Mouse (Mus musculus) midbrain, embryonic 16.5 days (tissue): ENCODE measurements around the gene Klf15. TPM values are rescaled to one million over a fixed set of nuclear protein-coding genes. Genes with fewer than 3 reads are reported as not detected.

Experiments
- ATAC-seq: fragments of 200-750 bp; cut with Nextera tagmentation; 2 replicates; pipeline ENCODE4 v1.8.0; 2017; ENCODE audit warnings: moderate TSS enrichment
- H3K27ac ChIP-seq: fragments of 300-500 bp; sonication (generic); 2 replicates; pipeline ENCODE4 v1.5.1; 2014; ENCODE audit warnings: mild to moderate bottlenecking, low read length, mixed read lengths
- H3K27me3 ChIP-seq: fragments of 300-500 bp; sonication (generic); 2 replicates; pipeline ENCODE4 v1.6.1; 2014; ENCODE audit warnings: low read depth, low read length, mixed read lengths; ENCODE audit not compliant: control insufficient read depth, insufficient read depth
- H3K36me3 ChIP-seq: fragments of 300-500 bp; sonication (generic); 2 replicates; pipeline ENCODE4 v1.6.1; 2014; ENCODE audit warnings: mild to moderate bottlenecking, low read length, moderate library complexity, mixed read lengths; ENCODE audit not compliant: control insufficient read depth, insufficient read depth
- H3K4me1 ChIP-seq: fragments of 300-500 bp; sonication (generic); 2 replicates; pipeline ENCODE4 v1.6.1; 2014; ENCODE audit warnings: mild to moderate bottlenecking, low read length, mixed read lengths; ENCODE audit not compliant: control insufficient read depth, insufficient read depth
- H3K4me2 ChIP-seq: fragments of 300-500 bp; sonication (generic); 2 replicates; pipeline ENCODE4 v1.6.1; 2014; ENCODE audit warnings: mild to moderate bottlenecking, low read length, mixed read lengths
- H3K4me3 ChIP-seq: fragments of 300-500 bp; sonication (generic); 2 replicates; pipeline ENCODE4 v1.5.1; 2014; ENCODE audit warnings: low read depth, mild to moderate bottlenecking, low read length, moderate library complexity, mixed read lengths
- H3K9ac ChIP-seq: fragments of 300-500 bp; sonication (generic); 2 replicates; pipeline ENCODE4 v1.6.1; 2014; ENCODE audit warnings: low read depth, low read length, mixed read lengths
- H3K9me3 ChIP-seq: fragments of 300-500 bp; sonication (generic); replicated peaks from 2 replicates; pipeline ENCODE4 v1.6.1; 2014; ENCODE audit warnings: mild to moderate bottlenecking, low read length, mixed read lengths; ENCODE audit not compliant: control insufficient read depth, poor library complexity, severe bottlenecking
- WGBS: fragments of 180-500 bp; shearing (Covaris S2); extraction: QIAGEN DNeasy Blood & Tissue Kit; methylation state at CpG from one replicate; pipeline ENCODE4 v1.1.7; 2014; 5-methylcytosine and 5-hydroxymethylcytosine counted together
- polyA plus RNA-seq: library from polyadenylated mRNA; unstranded; fragments of >200 nt; fragmentation: Nextera tagmentation; extraction: Ambion mirVana; gene quantifications from 2 replicates; pipeline ENCODE4 v1.2.1, GENCODE M21; 2015

Gene Klf15
- 12.6 and 17.5 TPM in 2 replicates for polyA plus RNA-seq

- H3K4me1 ChIP-seq, result peaks cover 10% of the 10 kb centered on the region
- peak within 1 kb of the TSS; percentile 70 for H3K9ac ChIP-seq
- H3K4me3 ChIP-seq, result peak within 1 kb of the TSS; percentile 74
- WGBS, result under 1% methylated on average over 70 of the region's 70 CpGs
- peak; percentile 75 for ATAC-seq
- H3K36me3 ChIP-seq, result no peaks in the 10 kb centered on the region
- H3K27me3 ChIP-seq, result peaks cover 9% of the 10 kb centered on the region; the same call in 1 of the 2 replicates
- H3K4me2 ChIP-seq, result peak within 1 kb of the TSS; percentile 97
- peak within 1 kb of the TSS; percentile 70 for H3K27ac ChIP-seq
- H3K9me3 ChIP-seq, result no peaks in the 10 kb centered on the region
These were observed at the start of gene Klf15 for GRCm38 (mm10) chr6:90462181-90462706. Gene Klf15 (plus strand): TSS chr6:90462576.

- peak; percentile 90 for ATAC-seq
- Histone ChIP-seq H3K9ac (peak overlapping the region; percentile 31; the same call in 1 of the 2 replicates), H3K36me3 (no peaks in the 10 kb centered on the region), H3K4me3 (peak overlapping the region; percentile 21), H3K4me1 (peaks cover 3% of the 10 kb centered on the region; the same call in 1 of the 2 replicates), H3K4me2 (peak overlapping the region; percentile 53), H3K9me3 (no peaks in the 10 kb centered on the region), H3K27ac (peak overlapping the region; percentile 61), H3K27me3 (no peaks in the 10 kb centered on the region)
- 2% methylated on average over 14 of the region's 14 CpGs for WGBS
These were observed 39.8 kb upstream of the Klf15 start for GRCm38 (mm10) chr6:90422565-90422964.

GRCm38 (mm10) chr6:90425361-90425760, 37.0 kb upstream of the Klf15 start:
- no peaks in the 10 kb centered on the region for H3K36me3 ChIP-seq
- ATAC-seq, result no peak
- H3K4me3 ChIP-seq, result no peak overlapping the region
- no peak overlapping the region for H3K4me2 ChIP-seq
- peaks cover 7% of the 10 kb centered on the region for H3K4me1 ChIP-seq
- H3K27ac ChIP-seq, result no peak overlapping the region
- H3K9ac ChIP-seq, result no peak overlapping the region
- H3K9me3 ChIP-seq, result no peaks in the 10 kb centered on the region
- no peaks in the 10 kb centered on the region for H3K27me3 ChIP-seq
- 83% methylated on average over 3 of the region's 3 CpGs for WGBS

- Histone ChIP-seq H3K9me3 (no peaks in the 10 kb centered on the region), H3K4me1 (peaks cover 7% of the 10 kb centered on the region), H3K4me2 (no peak overlapping the region), H3K36me3 (no peaks in the 10 kb centered on the region), H3K4me3 (no peak overlapping the region), H3K9ac (no peak overlapping the region), H3K27ac (no peak overlapping the region), H3K27me3 (no peaks in the 10 kb centered on the region)
- ATAC-seq, result no peak
- 90% methylated on average over 4 of the region's 4 CpGs for WGBS
These were observed 36.4 kb upstream of the Klf15 start for GRCm38 (mm10) chr6:90426003-90426402.

- Histone ChIP-seq H3K4me3 (peak within 1 kb of the TSS; percentile 37), H3K4me1 (peaks cover 4% of the 10 kb centered on the region; the same call in 1 of the 2 replicates), H3K36me3 (no peaks in the 10 kb centered on the region), H3K27ac (peak within 1 kb of the TSS; percentile 51), H3K4me2 (peak within 1 kb of the TSS; percentile 68), H3K9me3 (no peaks in the 10 kb centered on the region), H3K9ac (peak within 1 kb of the TSS; percentile 57), H3K27me3 (no peaks in the 10 kb centered on the region)
- under 1% methylated on average over 31 of the region's 31 CpGs for WGBS
- ATAC-seq, result peak; percentile 90
These were observed 33.9 kb upstream of the Klf15 start, which contains the start of gene Cfap100 for GRCm38 (mm10) chr6:90428380-90428974. Gene Cfap100 (minus strand): TSS chr6:90428797.

GRCm38 (mm10) chr6:90429911-90430310, 32.5 kb upstream of the Klf15 start:
- no peaks in the 10 kb centered on the region for H3K27me3 ChIP-seq
- no peaks in the 10 kb centered on the region for H3K36me3 ChIP-seq
- no peak overlapping the region for H3K4me3 ChIP-seq
- no peak overlapping the region for H3K27ac ChIP-seq
- no peak for ATAC-seq
- no peak overlapping the region for H3K9ac ChIP-seq
- H3K9me3 ChIP-seq, result no peaks in the 10 kb centered on the region
- WGBS, result 53% methylated on average over 14 of the region's 14 CpGs
- H3K4me1 ChIP-seq, result peaks cover 4% of the 10 kb centered on the region; the same call in 1 of the 2 replicates
- H3K4me2 ChIP-seq, result no peak overlapping the region

- Histone ChIP-seq H3K27me3 (no peaks in the 10 kb centered on the region), H3K36me3 (no peaks in the 10 kb centered on the region), H3K4me1 (peaks cover 4% of the 10 kb centered on the region; the same call in 1 of the 2 replicates), H3K27ac (no peak overlapping the region), H3K4me3 (no peak overlapping the region), H3K9me3 (no peaks in the 10 kb centered on the region), H3K4me2 (no peak overlapping the region), H3K9ac (no peak overlapping the region)
- 58% methylated on average over 2 of the region's 2 CpGs for WGBS
- no peak for ATAC-seq
These were observed 30.9 kb upstream of the Klf15 start for GRCm38 (mm10) chr6:90431487-90431886.

GRCm38 (mm10) chr6:90434687-90435086, 27.7 kb upstream of the Klf15 start:
- H3K4me1 ChIP-seq, result no peaks in the 10 kb centered on the region
- no peaks in the 10 kb centered on the region for H3K36me3 ChIP-seq
- no peaks in the 10 kb centered on the region for H3K9me3 ChIP-seq
- WGBS, result 74% methylated on average over 3 of the region's 3 CpGs
- H3K4me3 ChIP-seq, result no peak overlapping the region
- H3K27me3 ChIP-seq, result no peaks in the 10 kb centered on the region
- no peak overlapping the region for H3K27ac ChIP-seq
- peak; percentile 61; the same call in 1 of the 2 replicates for ATAC-seq
- H3K9ac ChIP-seq, result no peak overlapping the region
- H3K4me2 ChIP-seq, result no peak overlapping the region

- no peak overlapping the region for H3K9ac ChIP-seq
- H3K4me1 ChIP-seq, result no peaks in the 10 kb centered on the region
- H3K27ac ChIP-seq, result no peak overlapping the region
- no peaks in the 10 kb centered on the region for H3K36me3 ChIP-seq
- WGBS, result 10% methylated on average over 11 of the region's 11 CpGs
- ATAC-seq, result peak; percentile 29; the same call in 1 of the 2 replicates
- no peak overlapping the region for H3K4me3 ChIP-seq
- H3K27me3 ChIP-seq, result no peaks in the 10 kb centered on the region
- no peak overlapping the region for H3K4me2 ChIP-seq
- H3K9me3 ChIP-seq, result no peaks in the 10 kb centered on the region
These were observed 27.2 kb upstream of the Klf15 start for GRCm38 (mm10) chr6:90435195-90435618.
